Mouse (Mus musculus) layer of hippocampus, postnatal 14 days (tissue): ENCODE measurements at regions not wholly inside any gene's neighbourhood (a gene's known extent, or its start where the extent isn't known, plus 50 kb on each side); places are given as distances from the start of the nearest gene placed in this dataset.

ENCODE experiments used
- DNase-seq, 2 experiments: peaks; one replicate each; pipeline ENCODE4 v3.0.0; 2021 to 2022; ENCODE audit warnings: low spot score in 2 of 2, mixed read lengths in 1 of 2

DNA sequence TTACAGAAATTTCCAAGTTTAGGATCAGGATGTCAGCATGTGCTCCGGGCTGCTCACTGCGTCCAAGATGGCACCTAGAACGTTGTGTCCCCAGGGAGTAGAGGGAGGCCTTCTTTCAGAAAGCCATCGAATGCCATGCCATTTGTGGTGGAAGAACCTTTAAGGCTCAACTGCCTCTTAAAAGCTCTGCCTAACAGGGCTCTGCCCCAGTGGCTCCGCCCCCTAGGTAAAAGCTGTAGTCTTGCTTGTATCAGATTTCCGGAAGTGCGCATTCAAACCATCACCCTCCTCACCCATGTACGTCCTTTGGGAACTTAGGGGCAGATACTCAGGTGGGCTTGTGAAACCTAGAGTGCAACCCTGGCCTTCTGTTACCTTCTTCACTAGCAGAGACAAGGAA is 54.0 kb upstream of the Psmd7 start:
- DNase-seq: no peak

DNA sequence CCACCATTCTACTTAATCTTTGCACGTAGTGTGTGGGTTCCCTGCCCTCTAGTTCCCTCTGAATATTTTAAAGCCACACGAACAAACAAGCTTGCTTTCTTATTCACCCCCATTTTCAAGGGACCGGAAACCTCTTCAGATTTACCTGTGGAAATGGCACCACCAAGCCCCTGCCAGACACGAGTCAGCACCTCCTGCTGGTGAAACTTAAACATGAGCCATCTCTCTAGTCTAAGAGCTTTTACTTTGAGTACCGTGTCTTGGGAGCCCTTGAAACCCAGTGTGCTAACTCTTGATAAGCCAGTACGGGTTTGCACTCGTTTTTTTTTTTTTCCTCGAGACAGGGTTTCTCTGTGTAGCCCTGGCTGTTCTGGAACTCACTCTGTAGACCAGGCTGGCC is 59.7 kb upstream of the Psmd7 start:
- DNase-seq: no peak

GRCm38 (mm10) chr8:107650306-107650705 is 62.0 kb upstream of the Psmd7 start:
- no peak for DNase-seq

- DNase-seq: no peak
These were observed 63.2 kb upstream of the Psmd7 start for GRCm38 (mm10) chr8:107651424-107651823.

- DNase-seq: no peak
These were observed 64.0 kb upstream of the Psmd7 start for GRCm38 (mm10) chr8:107652226-107652625.

DNA sequence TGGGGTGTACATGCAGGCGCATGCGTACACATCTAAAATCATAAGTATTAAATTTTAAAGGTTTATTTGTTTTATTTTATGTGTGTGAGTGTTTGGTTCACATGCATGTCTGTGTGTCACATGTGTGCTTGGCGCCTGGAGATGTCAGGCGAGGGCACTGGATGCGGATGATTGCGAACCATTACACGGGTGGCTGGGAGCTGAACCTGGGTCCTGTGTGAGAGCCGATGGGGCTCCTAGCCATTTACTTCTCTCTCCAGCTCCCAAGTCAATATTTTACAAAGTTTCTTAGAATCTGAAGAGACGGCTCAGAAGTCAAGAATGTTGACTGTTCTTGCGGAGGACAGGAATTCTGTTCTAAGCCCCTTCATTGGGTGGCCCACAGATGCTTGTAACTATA is 65.4 kb upstream of the Psmd7 start:
- no peak for DNase-seq

DNA sequence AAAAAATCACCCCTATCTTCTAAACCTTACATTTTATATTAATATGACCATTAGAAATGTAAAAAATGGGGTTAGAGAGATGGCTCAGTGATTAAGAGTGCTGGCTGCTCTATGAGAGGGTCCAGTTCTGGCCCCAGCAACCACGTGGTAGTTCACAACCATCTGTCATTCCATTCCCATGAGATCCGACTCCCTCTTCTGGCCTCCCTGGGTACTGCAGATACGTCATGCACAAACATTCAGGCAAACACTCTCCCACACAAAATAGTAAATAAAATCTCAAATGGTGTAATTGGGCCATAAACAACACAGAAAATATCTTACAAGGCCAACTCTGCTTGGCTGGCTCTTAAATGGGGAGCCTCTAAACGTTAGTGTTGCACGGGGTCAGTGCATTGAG is 68.4 kb upstream of the Psmd7 start:
- no peak for DNase-seq

DNA sequence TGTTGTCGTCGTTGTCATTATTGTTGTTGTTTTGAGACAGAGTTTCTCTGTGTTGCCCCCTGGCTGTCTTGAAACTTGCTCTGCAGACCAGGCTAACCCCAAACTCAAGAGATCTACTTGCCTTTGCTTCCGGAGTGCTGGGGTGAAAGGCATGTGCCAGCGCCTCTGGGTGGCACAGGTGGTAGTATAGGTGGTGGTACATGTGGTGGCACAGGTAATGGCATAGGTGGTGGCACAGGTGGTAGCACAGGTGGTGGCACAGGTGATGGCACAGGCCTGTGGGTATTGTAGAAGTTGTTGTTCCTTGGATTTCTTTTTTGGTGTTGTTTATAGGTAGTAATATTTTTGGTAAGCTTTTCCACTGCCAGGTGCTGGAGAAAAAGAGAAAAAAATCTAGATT is 69.5 kb upstream of the Psmd7 start:
- DNase-seq: no peak

DNA sequence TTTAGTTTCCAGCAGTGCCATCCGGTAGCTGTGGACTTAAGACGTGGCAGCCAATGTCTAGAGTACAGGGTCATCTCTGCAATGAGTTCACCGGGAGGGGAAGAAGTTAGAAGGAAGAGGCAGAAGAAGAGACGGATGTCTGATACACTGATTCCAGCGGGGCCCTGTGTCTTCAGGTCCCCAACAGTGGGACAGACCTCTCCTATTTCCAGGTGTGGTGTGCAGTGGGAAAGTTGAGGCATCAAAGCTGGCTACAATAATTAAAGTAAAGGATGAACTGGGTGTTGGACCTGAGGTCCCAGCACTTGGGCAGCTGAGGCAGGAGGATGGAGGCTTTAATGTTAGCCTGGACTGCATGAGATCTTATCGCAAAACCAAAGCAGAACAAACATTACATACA is 70.1 kb upstream of the Psmd7 start:
- no peak for DNase-seq

GRCm38 (mm10) chr8:107660624-107661023 is 72.4 kb upstream of the Psmd7 start:
- DNase-seq: no peak

- no peak for DNase-seq
These were observed 81.3 kb upstream of the Psmd7 start for GRCm38 (mm10) chr8:107669608-107670007.

DNA sequence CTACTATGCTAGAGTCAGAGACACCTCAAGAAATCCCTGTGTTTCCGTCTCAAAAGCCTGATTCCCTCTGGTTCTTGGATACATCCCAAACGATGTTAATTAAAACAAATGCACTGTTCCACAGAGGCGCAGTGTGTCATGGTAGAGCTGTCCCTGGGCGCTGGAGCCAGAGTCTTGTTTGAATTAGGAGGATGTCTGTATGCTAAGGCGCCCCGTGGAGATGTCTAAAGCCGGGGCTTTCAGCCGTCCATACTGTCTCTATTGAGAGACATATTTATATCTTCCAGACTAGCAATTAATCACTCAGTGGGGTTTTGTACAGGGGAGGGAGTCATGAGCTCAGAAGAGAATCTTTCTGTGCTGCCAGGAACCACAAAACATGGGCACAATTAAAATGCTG is 83.2 kb upstream of the Psmd7 start:
- DNase-seq: no peak

- DNase-seq: no peak
These were observed 84.4 kb upstream of the Psmd7 start for GRCm38 (mm10) chr8:107672691-107673090.

- no peak for DNase-seq
These were observed 93.8 kb upstream of the Psmd7 start for GRCm38 (mm10) chr8:107682066-107682465.

- peak; percentile 28 to 49 for DNase-seq
These were observed 96.7 kb upstream of the Psmd7 start for GRCm38 (mm10) chr8:107684721-107685691.

- DNase-seq: no peak
These were observed 98.7 kb upstream of the Psmd7 start for GRCm38 (mm10) chr8:107686936-107687335.

- DNase-seq: no peak
These were observed 99.3 kb upstream of the Psmd7 start for GRCm38 (mm10) chr8:107687529-107687928.

- DNase-seq: no peak
These were observed 100.8 kb upstream of the Psmd7 start for GRCm38 (mm10) chr8:107689020-107689419.

GRCm38 (mm10) chr8:107691251-107691650 is 103.0 kb upstream of the Psmd7 start:
- peak; percentile 55 to 79 for DNase-seq

GRCm38 (mm10) chr8:107696384-107697346 is 108.4 kb upstream of the Psmd7 start:
- DNase-seq: no peak

- DNase-seq: no peak
These were observed 111.0 kb upstream of the Psmd7 start for GRCm38 (mm10) chr8:107699307-107699706.

DNA sequence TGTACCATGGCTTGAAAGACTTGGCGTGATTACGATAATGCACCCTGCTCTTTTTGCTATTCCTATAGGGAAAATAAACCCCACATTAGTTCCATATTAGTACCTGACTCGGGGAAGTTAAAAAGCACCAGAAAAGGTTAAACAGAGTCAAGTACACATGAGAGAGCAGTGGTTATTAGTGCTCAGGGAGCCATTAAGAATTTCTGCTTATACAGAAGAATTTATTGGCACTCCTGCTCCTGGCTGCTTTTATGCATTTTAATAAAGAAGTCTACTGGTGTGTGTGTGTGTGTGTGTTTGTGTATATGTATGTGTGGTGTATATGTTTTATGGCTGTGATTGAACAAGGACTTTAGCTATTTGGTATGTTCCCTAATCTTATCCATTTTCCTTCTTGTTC is 111.5 kb upstream of the Psmd7 start:
- DNase-seq: no peak
